Mouse (Mus musculus): ENCODE measurements around the gene Wbp1. TPM values are rescaled to one million over a fixed set of nuclear protein-coding genes. Genes with fewer than 3 reads are reported as not detected.

The Wbp1 gene
- total and polyA plus RNA-seq, 3 experiments = 70.4 to 152 (median 74.6) TPM

- WGBS = 23% methylated on average over 6 of the region's 6 CpGs
- no peaks in the 10 kb centered on the region for H3K4me1 ChIP-seq (ENCODE audit: control insufficient read depth, insufficient read depth, low read length)
- intact Hi-C loops (cut with DNase I) = no loop called here
- TF ChIP-seq EP300 (IDR thresholded peaks at IDR 0.05; ENCODE audit: insufficient read depth, low read depth, low read length) = no peak
- no peak for TF ChIP-seq CTCF (IDR thresholded peaks at IDR 0.05)
- TF ChIP-seq POLR2A (IDR thresholded peaks at IDR 0.05; ENCODE audit: insufficient read depth, low read depth, low read length) = no peak
- no peak overlapping the region for H3K27ac ChIP-seq
- H3K9ac ChIP-seq (ENCODE audit: low read depth, low read length) = no peak overlapping the region
- H3K79me2 ChIP-seq (replicated peaks; ENCODE audit: control insufficient read depth, insufficient read depth, low read length) = no peaks in the 10 kb centered on the region
- no peaks in the 10 kb centered on the region for H3K36me3 ChIP-seq (ENCODE audit: control insufficient read depth, insufficient read depth, low read length)
- no peaks in the 10 kb centered on the region for H3K27me3 ChIP-seq (ENCODE audit: control insufficient read depth, insufficient read depth, low read length)
- no peak for DNase-seq
- H3K4me3 ChIP-seq = no peak overlapping the region
Measured at GRCm38 (mm10) chr6:83084477-83084876, 36.9 kb downstream of the Wbp1 start.

GRCm38 (mm10) chr6:83083497-83083896 lies 37.9 kb downstream of the Wbp1 start:
- DNase-seq = no peak
- intact Hi-C loops (cut with DNase I) = no loop called here
- H3K79me2 ChIP-seq (replicated peaks; ENCODE audit: control insufficient read depth, insufficient read depth, low read length) = no peaks in the 10 kb centered on the region
- no peak overlapping the region for H3K9ac ChIP-seq (ENCODE audit: low read depth, low read length)
- 31% methylated on average over 5 of the region's 5 CpGs for WGBS
- H3K4me1 ChIP-seq (ENCODE audit: control insufficient read depth, insufficient read depth, low read length) = peaks cover 4% of the 10 kb centered on the region
- H3K36me3 ChIP-seq (ENCODE audit: control insufficient read depth, insufficient read depth, low read length) = no peaks in the 10 kb centered on the region
- H3K27me3 ChIP-seq (ENCODE audit: control insufficient read depth, insufficient read depth, low read length) = no peaks in the 10 kb centered on the region
- H3K4me3 ChIP-seq = no peak overlapping the region
- no peak overlapping the region for H3K27ac ChIP-seq
- no peak for TF ChIP-seq POLR2A (IDR thresholded peaks at IDR 0.05; ENCODE audit: insufficient read depth, low read depth, low read length)
- no peak for TF ChIP-seq EP300 (IDR thresholded peaks at IDR 0.05; ENCODE audit: insufficient read depth, low read depth, low read length)
- no peak for TF ChIP-seq CTCF (IDR thresholded peaks at IDR 0.05)

GRCm38 (mm10) chr6:83080210-83080609 lies 41.1 kb downstream of the Wbp1 start:
- 96% methylated on average over 5 of the region's 5 CpGs for WGBS
- Histone ChIP-seq H3K4me3 (no peak overlapping the region), H3K27me3 (ENCODE audit: control insufficient read depth, insufficient read depth, low read length) (no peaks in the 10 kb centered on the region; the same call in 1 of the 2 replicates), H3K36me3 (ENCODE audit: control insufficient read depth, insufficient read depth, low read length) (no peaks in the 10 kb centered on the region), H3K27ac (no peak overlapping the region), H3K4me1 (ENCODE audit: control insufficient read depth, insufficient read depth, low read length) (peaks cover 4% of the 10 kb centered on the region), H3K9ac (ENCODE audit: low read depth, low read length) (no peak overlapping the region), H3K79me2 (replicated peaks; ENCODE audit: control insufficient read depth, insufficient read depth, low read length) (no peaks in the 10 kb centered on the region)
- no peak for TF ChIP-seq EP300 (IDR thresholded peaks at IDR 0.05; ENCODE audit: insufficient read depth, low read depth, low read length)
- TF ChIP-seq POLR2A (IDR thresholded peaks at IDR 0.05; ENCODE audit: insufficient read depth, low read depth, low read length) = no peak
- TF ChIP-seq CTCF (IDR thresholded peaks at IDR 0.05) = no peak
- DNase-seq = no peak
- intact Hi-C loops (cut with DNase I) = no loop called here

GRCm38 (mm10) chr6:83078324-83078858 lies 43.0 kb downstream of the Wbp1 start:
- intact Hi-C loops (cut with DNase I) = loop anchor here (1.0 kb wide), 1 partner anchor 82 kb away; no protein-coding TSS in a partner anchor
- H3K4me1 ChIP-seq (ENCODE audit: control insufficient read depth, insufficient read depth, low read length) = peaks cover 4% of the 10 kb centered on the region
- peak overlapping the region; percentile 99 for H3K27ac ChIP-seq
- no peaks in the 10 kb centered on the region for H3K79me2 ChIP-seq (replicated peaks; ENCODE audit: control insufficient read depth, insufficient read depth, low read length)
- H3K9ac ChIP-seq (ENCODE audit: low read depth, low read length) = peak overlapping the region; percentile 91
- H3K36me3 ChIP-seq (ENCODE audit: control insufficient read depth, insufficient read depth, low read length) = no peaks in the 10 kb centered on the region
- H3K27me3 ChIP-seq (ENCODE audit: control insufficient read depth, insufficient read depth, low read length) = no peaks in the 10 kb centered on the region; the same call in 1 of the 2 replicates
- H3K4me3 ChIP-seq = peak overlapping the region; percentile 98
- peak; percentile 99 to 100 for DNase-seq
- under 1% methylated on average over 46 of the region's 46 CpGs for WGBS
- TF ChIP-seq POLR2A (IDR thresholded peaks at IDR 0.05; ENCODE audit: insufficient read depth, low read depth, low read length) = peak; percentile 52
- TF ChIP-seq CTCF (IDR thresholded peaks at IDR 0.05) = peak; percentile 85
- peak; percentile 49; the same call in 1 of the 2 replicates for TF ChIP-seq EP300 (IDR thresholded peaks at IDR 0.05; ENCODE audit: insufficient read depth, low read depth, low read length)

GRCm38 (mm10) chr6:83077630-83078323 lies 43.6 kb downstream of the Wbp1 start, which contains the start of gene Pcgf1:
TSS of gene Pcgf1 (plus strand) at chr6:83077869.
- no peak for DNase-seq
- under 1% methylated on average over 54 of the region's 54 CpGs for WGBS
- peaks cover 4% of the 10 kb centered on the region for H3K4me1 ChIP-seq (ENCODE audit: control insufficient read depth, insufficient read depth, low read length)
- intact Hi-C loops (cut with DNase I) = loop anchor here (1.0 kb wide), 2 partner anchors 23 to 81 kb away; partner anchors contain the start of gene Aup1
- H3K27ac ChIP-seq = peak within 1 kb of the TSS; percentile 99
- no peaks in the 10 kb centered on the region; the same call in 1 of the 2 replicates for H3K27me3 ChIP-seq (ENCODE audit: control insufficient read depth, insufficient read depth, low read length)
- peak within 1 kb of the TSS; percentile 98 for H3K4me3 ChIP-seq
- H3K79me2 ChIP-seq (replicated peaks; ENCODE audit: control insufficient read depth, insufficient read depth, low read length) = no peaks in the 10 kb centered on the region
- TF ChIP-seq POLR2A (IDR thresholded peaks at IDR 0.05; ENCODE audit: insufficient read depth, low read depth, low read length) (no peak), CTCF (IDR thresholded peaks at IDR 0.05) (no peak), EP300 (IDR thresholded peaks at IDR 0.05; ENCODE audit: insufficient read depth, low read depth, low read length) (no peak)
- no peaks in the 10 kb centered on the region for H3K36me3 ChIP-seq (ENCODE audit: control insufficient read depth, insufficient read depth, low read length)
- peak within 1 kb of the TSS; percentile 91 for H3K9ac ChIP-seq (ENCODE audit: low read depth, low read length)

GRCm38 (mm10) chr6:83074979-83075378 lies 46.4 kb downstream of the Wbp1 start:
- no peak overlapping the region for H3K9ac ChIP-seq (ENCODE audit: low read depth, low read length)
- H3K36me3 ChIP-seq (ENCODE audit: control insufficient read depth, insufficient read depth, low read length) = no peaks in the 10 kb centered on the region
- no peak for DNase-seq
- H3K27ac ChIP-seq = no peak overlapping the region
- TF ChIP-seq CTCF (IDR thresholded peaks at IDR 0.05) (peak; percentile 39), EP300 (IDR thresholded peaks at IDR 0.05; ENCODE audit: insufficient read depth, low read depth, low read length) (no peak)
- peaks cover 4% of the 10 kb centered on the region for H3K4me1 ChIP-seq (ENCODE audit: control insufficient read depth, insufficient read depth, low read length)
- intact Hi-C loops (cut with DNase I) = no loop called here
- H3K27me3 ChIP-seq (ENCODE audit: control insufficient read depth, insufficient read depth, low read length) = peaks cover 21% of the 10 kb centered on the region
- WGBS = 16% methylated on average over 2 of the region's 2 CpGs
- no peaks in the 10 kb centered on the region for H3K79me2 ChIP-seq (replicated peaks; ENCODE audit: control insufficient read depth, insufficient read depth, low read length)
- no peak overlapping the region for H3K4me3 ChIP-seq

All from heart, adult 2 months (tissue).